Mouse (Mus musculus): ENCODE data around the gene Ccdc92.

- no peak for TF ChIP-seq ZNF384 (IDR thresholded peaks at IDR 0.05; ENCODE audit: low read depth, low read length)
- no peak for TF ChIP-seq MAFK (IDR thresholded peaks at IDR 0.05; ENCODE audit: borderline replicate concordance, low read depth, low read length)
- TF ChIP-seq USF2 (IDR thresholded peaks at IDR 0.05; ENCODE audit: borderline replicate concordance in 1 of 2, insufficient read depth in 1 of 2, low read depth in 1 of 2, low read length in 2 of 2), result no peak
- no peak for TF ChIP-seq USF1 (IDR thresholded peaks at IDR 0.05; ENCODE audit: low read depth, low read length)
Measured at GRCm38 (mm10) chr5:124854202-124854601, 8.0 kb downstream of the Ccdc92 start.
